Mouse (Mus musculus) midbrain, embryonic 15.5 days (tissue): ENCODE results near the gene Ric1. TPM values are rescaled to one million over a fixed set of nuclear protein-coding genes. Genes with fewer than 3 reads are reported as not detected.
A peak's percentile ranks its signal among the peaks of the same experiment; 100 is the strongest.

Experiments used
- ATAC-seq: fragments of 200-750 bp; cut with Nextera tagmentation; replicated peaks from 2 replicates; pipeline ENCODE4 v1.8.0; 2017; ENCODE audit warnings: moderate TSS enrichment
- H3K27ac ChIP-seq: fragments of 300-500 bp; sonication (generic); 2 replicates; pipeline ENCODE4 v1.5.1; 2015; ENCODE audit warnings: mild to moderate bottlenecking, inconsistent platforms
- H3K27me3 ChIP-seq: fragments of 300-500 bp; sonication (generic); replicated peaks from 2 replicates; pipeline ENCODE4 v1.6.1; 2015; ENCODE audit warnings: inconsistent platforms
- H3K36me3 ChIP-seq: fragments of 300-500 bp; sonication (generic); replicated peaks from 2 replicates; pipeline ENCODE4 v1.6.1; 2015; ENCODE audit warnings: inconsistent platforms
- H3K4me1 ChIP-seq: fragments of 300-500 bp; sonication (generic); 2 replicates; pipeline ENCODE4 v1.6.1; 2015; ENCODE audit warnings: inconsistent platforms
- H3K4me2 ChIP-seq: fragments of 300-500 bp; sonication (generic); 2 replicates; pipeline ENCODE4 v1.6.1; 2015; ENCODE audit warnings: inconsistent platforms, mild to moderate bottlenecking, moderate library complexity
- H3K4me3 ChIP-seq: fragments of 300-500 bp; sonication (generic); 2 replicates; pipeline ENCODE4 v1.5.1; 2015; ENCODE audit warnings: mild to moderate bottlenecking, inconsistent platforms
- H3K9ac ChIP-seq: fragments of 300-500 bp; sonication (generic); 2 replicates; pipeline ENCODE4 v1.6.1; 2015; ENCODE audit warnings: mild to moderate bottlenecking, inconsistent platforms
- H3K9me3 ChIP-seq: fragments of 300-500 bp; sonication (generic); 2 replicates; pipeline ENCODE4 v1.6.1; 2016; ENCODE audit warnings: inconsistent platforms
- WGBS: fragments of 180-500 bp; shearing (Covaris S2); methylation state at CpG from one replicate; pipeline ENCODE4 v1.1.7; 2015; ENCODE audit warnings: mixed read lengths; 5-methylcytosine and 5-hydroxymethylcytosine counted together
- polyA plus RNA-seq: library from polyadenylated mRNA; unstranded; fragments of >200 nt; fragmentation: Nextera tagmentation; extraction: Ambion mirVana; gene quantifications from 2 replicates; pipeline ENCODE4 v1.2.1, GENCODE M21; 2015

Ric1 gene
- polyA plus RNA-seq, 1 experiment from 2014 or later, result 14.4 TPM

GRCm38 (mm10) chr19:29501106-29501505 lies 21.0 kb upstream of the Ric1 start:
- Histone ChIP-seq H3K4me2 (peak overlapping the region; percentile 26), H3K4me1 (peaks cover 4% of the 10 kb centered on the region; the same call in 1 of the 2 replicates), H3K27me3 (no peaks in the 10 kb centered on the region), H3K27ac (no peak overlapping the region), H3K4me3 (0 out of 2 replicates have a peak overlapping the region, but pooled peaks have one; percentile 4), H3K9me3 (no peaks in the 10 kb centered on the region), H3K9ac (no peak overlapping the region), H3K36me3 (no peaks in the 10 kb centered on the region)
- WGBS, result 45% methylated on average over 11 of the region's 11 CpGs
- no peak; the same call in 1 of the 2 replicates for ATAC-seq

- H3K27me3 ChIP-seq, result no peaks in the 10 kb centered on the region
- peak; percentile 73; the same call in 1 of the 2 replicates for ATAC-seq
- H3K27ac ChIP-seq, result no peak overlapping the region
- WGBS, result 16% methylated on average over 6 of the region's 6 CpGs
- no peak overlapping the region for H3K9ac ChIP-seq
- no peak overlapping the region for H3K4me3 ChIP-seq
- H3K9me3 ChIP-seq, result no peaks in the 10 kb centered on the region
- peak overlapping the region; percentile 26; the same call in 1 of the 2 replicates for H3K4me2 ChIP-seq
- H3K4me1 ChIP-seq, result peaks cover 4% of the 10 kb centered on the region; the same call in 1 of the 2 replicates
- no peaks in the 10 kb centered on the region for H3K36me3 ChIP-seq
Measured at GRCm38 (mm10) chr19:29501507-29501906, 20.6 kb upstream of the Ric1 start.

- no peak overlapping the region for H3K4me3 ChIP-seq
- ATAC-seq, result no peak
- H3K27me3 ChIP-seq, result no peaks in the 10 kb centered on the region
- H3K27ac ChIP-seq, result no peak overlapping the region
- H3K36me3 ChIP-seq, result no peaks in the 10 kb centered on the region
- H3K4me2 ChIP-seq, result no peak overlapping the region
- WGBS, result 86% methylated on average over 2 of the region's 2 CpGs
- H3K9me3 ChIP-seq, result no peaks in the 10 kb centered on the region
- no peak overlapping the region for H3K9ac ChIP-seq
- H3K4me1 ChIP-seq, result peaks cover 4% of the 10 kb centered on the region; the same call in 1 of the 2 replicates
Measured at GRCm38 (mm10) chr19:29504131-29504530, 18.0 kb upstream of the Ric1 start.

GRCm38 (mm10) chr19:29505617-29506016 lies 16.5 kb upstream of the Ric1 start:
- Histone ChIP-seq H3K4me3 (no peak overlapping the region), H3K9me3 (no peaks in the 10 kb centered on the region), H3K27ac (no peak overlapping the region), H3K36me3 (no peaks in the 10 kb centered on the region), H3K4me2 (no peak overlapping the region), H3K27me3 (no peaks in the 10 kb centered on the region), H3K4me1 (peaks cover 4% of the 10 kb centered on the region; the same call in 1 of the 2 replicates), H3K9ac (no peak overlapping the region)
- ATAC-seq, result no peak
- 85% methylated on average over 7 of the region's 7 CpGs for WGBS

GRCm38 (mm10) chr19:29508208-29508607 lies 13.9 kb upstream of the Ric1 start:
- 64% methylated on average over 7 of the region's 7 CpGs for WGBS
- ATAC-seq, result no peak
- Histone ChIP-seq H3K9ac (no peak overlapping the region), H3K27me3 (no peaks in the 10 kb centered on the region), H3K36me3 (no peaks in the 10 kb centered on the region), H3K4me3 (no peak overlapping the region), H3K4me1 (no peaks in the 10 kb centered on the region), H3K27ac (no peak overlapping the region), H3K4me2 (no peak overlapping the region), H3K9me3 (no peaks in the 10 kb centered on the region)

GRCm38 (mm10) chr19:29509857-29510256 lies 12.2 kb upstream of the Ric1 start:
- H3K9ac ChIP-seq, result no peak overlapping the region
- H3K27me3 ChIP-seq, result no peaks in the 10 kb centered on the region
- 93% methylated on average over 7 of the region's 7 CpGs for WGBS
- no peaks in the 10 kb centered on the region for H3K9me3 ChIP-seq
- H3K4me1 ChIP-seq, result no peaks in the 10 kb centered on the region
- H3K36me3 ChIP-seq, result no peaks in the 10 kb centered on the region
- ATAC-seq, result no peak
- no peak overlapping the region for H3K4me2 ChIP-seq
- H3K4me3 ChIP-seq, result no peak overlapping the region
- no peak overlapping the region for H3K27ac ChIP-seq

GRCm38 (mm10) chr19:29511826-29512225 lies 10.3 kb upstream of the Ric1 start:
- no peaks in the 10 kb centered on the region for H3K4me1 ChIP-seq
- no peak overlapping the region for H3K4me3 ChIP-seq
- no peak for ATAC-seq
- H3K36me3 ChIP-seq, result no peaks in the 10 kb centered on the region
- no peak overlapping the region for H3K27ac ChIP-seq
- no peaks in the 10 kb centered on the region for H3K9me3 ChIP-seq
- H3K27me3 ChIP-seq, result no peaks in the 10 kb centered on the region
- H3K9ac ChIP-seq, result no peak overlapping the region
- H3K4me2 ChIP-seq, result no peak overlapping the region
- WGBS, result 86% methylated on average over 2 of the region's 2 CpGs

GRCm38 (mm10) chr19:29513111-29513766 lies 8.8 kb upstream of the Ric1 start:
- Histone ChIP-seq H3K9me3 (no peaks in the 10 kb centered on the region), H3K4me2 (no peak overlapping the region), H3K9ac (no peak overlapping the region), H3K4me3 (no peak overlapping the region), H3K27me3 (no peaks in the 10 kb centered on the region), H3K27ac (no peak overlapping the region), H3K4me1 (no peaks in the 10 kb centered on the region), H3K36me3 (no peaks in the 10 kb centered on the region)
- 64% methylated on average over 2 of the region's 2 CpGs for WGBS
- ATAC-seq, result no peak

GRCm38 (mm10) chr19:29514130-29514529 lies 8.0 kb upstream of the Ric1 start:
- no peak for ATAC-seq
- Histone ChIP-seq H3K9ac (no peak overlapping the region), H3K36me3 (no peaks in the 10 kb centered on the region), H3K27me3 (no peaks in the 10 kb centered on the region), H3K4me3 (no peak overlapping the region), H3K9me3 (no peaks in the 10 kb centered on the region), H3K4me2 (no peak overlapping the region), H3K27ac (no peak overlapping the region), H3K4me1 (no peaks in the 10 kb centered on the region)
- 94% methylated on average over 3 of the region's 3 CpGs for WGBS

- Histone ChIP-seq H3K27ac (no peak overlapping the region), H3K4me3 (no peak overlapping the region), H3K9me3 (no peaks in the 10 kb centered on the region), H3K4me1 (no peaks in the 10 kb centered on the region), H3K36me3 (no peaks in the 10 kb centered on the region), H3K27me3 (no peaks in the 10 kb centered on the region), H3K9ac (no peak overlapping the region), H3K4me2 (no peak overlapping the region)
- no peak for ATAC-seq
- WGBS, result 97% methylated on average over 3 of the region's 3 CpGs
Measured at GRCm38 (mm10) chr19:29515386-29515785, 6.7 kb upstream of the Ric1 start.

- H3K4me3 ChIP-seq, result no peak overlapping the region
- no peak for ATAC-seq
- WGBS, result 70% methylated on average over 10 of the region's 10 CpGs
Measured at GRCm38 (mm10) chr19:29515991-29516390, 6.1 kb upstream of the Ric1 start.

GRCm38 (mm10) chr19:29518409-29518808 lies 3.7 kb upstream of the Ric1 start:
- no peaks in the 10 kb centered on the region for H3K36me3 ChIP-seq
- H3K4me2 ChIP-seq, result no peak overlapping the region
- H3K9me3 ChIP-seq, result no peaks in the 10 kb centered on the region
- no peak overlapping the region for H3K9ac ChIP-seq
- peaks cover 2% of the 10 kb centered on the region for H3K4me1 ChIP-seq
- no peak for ATAC-seq
- no peaks in the 10 kb centered on the region for H3K27me3 ChIP-seq
- 91% methylated on average over 7 of the region's 7 CpGs for WGBS
- no peak overlapping the region for H3K27ac ChIP-seq
- no peak overlapping the region for H3K4me3 ChIP-seq

More at GRCm38 (mm10) chr19:29515991-29516390, 6.1 kb upstream of the Ric1 start:
- no peaks in the 10 kb centered on the region; the same call in 1 of the 2 replicates for H3K4me1 ChIP-seq
- H3K36me3 ChIP-seq, result no peaks in the 10 kb centered on the region
- H3K4me2 ChIP-seq, result no peak overlapping the region
- no peak overlapping the region for H3K27ac ChIP-seq
- H3K9ac ChIP-seq, result no peak overlapping the region
- no peaks in the 10 kb centered on the region for H3K27me3 ChIP-seq
- no peaks in the 10 kb centered on the region for H3K9me3 ChIP-seq

- Histone ChIP-seq H3K9me3 (no peaks in the 10 kb centered on the region), H3K4me2 (no peak overlapping the region), H3K9ac (no peak overlapping the region), H3K36me3 (no peaks in the 10 kb centered on the region), H3K27me3 (no peaks in the 10 kb centered on the region), H3K4me3 (no peak overlapping the region), H3K4me1 (peaks cover 8% of the 10 kb centered on the region), H3K27ac (no peak overlapping the region)
- 69% methylated on average over 4 of the region's 4 CpGs for WGBS
- ATAC-seq, result no peak
Measured at GRCm38 (mm10) chr19:29518922-29519321, 3.2 kb upstream of the Ric1 start.
